Mouse (Mus musculus) erythroblast, embryonic 14.5 days (primary cell): ENCODE results near the gene Zfp937.
"Not testable (repeated sequence)": the region's sequence is repeated elsewhere in the genome, so short reads cannot be mapped to it uniquely, and the experiment has no call there.

Experiments used
- GATA1 ChIP-seq: IDR thresholded peaks from 2 replicates; pipeline ENCODE4 v1.6.1; 2012; ENCODE audit warnings: low read length, inconsistent platforms, mixed read lengths
- TAL1 ChIP-seq: IDR thresholded peaks from 3 replicates; pipeline ENCODE4 v1.6.1; 2012; ENCODE audit warnings: low read length, inconsistent platforms, mixed read lengths

DNA sequence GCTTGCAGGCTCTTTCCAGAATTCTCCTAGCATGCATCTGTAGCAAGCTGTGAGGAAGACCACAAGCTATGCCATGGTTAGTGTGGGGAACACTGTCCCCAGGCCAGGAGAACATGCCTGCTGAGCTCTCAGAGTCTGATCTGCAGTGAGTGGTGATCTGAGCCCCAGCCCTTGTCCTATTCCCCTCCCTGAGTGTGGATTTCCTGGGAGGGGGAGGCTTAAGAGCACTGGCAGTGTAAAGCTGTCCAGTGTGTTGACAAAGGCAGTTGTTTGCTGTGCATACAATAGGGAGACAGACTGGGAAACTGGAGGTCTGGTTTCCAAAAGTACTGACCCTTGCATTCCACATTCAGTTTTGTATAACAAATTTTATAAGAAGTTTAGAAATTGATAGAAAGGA, 5.4 kb downstream of the Zfp937 start:
- not testable (repeated sequence) for TF ChIP-seq GATA1, TAL1
